Mouse (Mus musculus): ENCODE measurements around the gene Tcf19. TPM values are rescaled to one million over a fixed set of nuclear protein-coding genes. Genes with fewer than 3 reads are reported as not detected.
"Not testable (repeated sequence)": the region's sequence is repeated elsewhere in the genome, so short reads cannot be mapped to it uniquely, and the experiment has no call there.

The Tcf19 gene
- total RNA-seq, 2 experiments from 2014 or later, result 7.5 to 8.0 TPM

DNA sequence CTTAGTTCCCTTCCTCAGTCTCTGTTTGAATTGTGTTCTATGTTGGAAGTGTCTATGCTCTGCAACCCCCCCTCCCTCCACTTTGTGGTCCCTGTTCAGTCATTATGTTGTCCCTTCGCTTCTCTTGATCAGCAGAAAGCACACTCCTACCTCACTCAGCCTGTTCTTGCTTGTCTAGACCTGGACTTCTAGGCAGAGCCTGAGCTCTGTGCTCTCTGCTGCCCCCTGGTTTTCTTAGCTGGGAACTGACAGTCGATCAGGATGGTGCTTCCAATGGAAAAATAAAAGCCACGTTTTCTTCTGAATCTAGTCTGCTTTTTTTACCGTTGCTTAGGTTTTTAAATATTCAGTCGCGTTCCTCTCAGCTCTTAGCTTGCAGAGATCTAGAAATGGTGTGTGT is 17.7 kb upstream of the Tcf19 start:
- DNase-seq (ENCODE audit: low spot score in 2 of 2), result peak; percentile 85 to 86

DNA sequence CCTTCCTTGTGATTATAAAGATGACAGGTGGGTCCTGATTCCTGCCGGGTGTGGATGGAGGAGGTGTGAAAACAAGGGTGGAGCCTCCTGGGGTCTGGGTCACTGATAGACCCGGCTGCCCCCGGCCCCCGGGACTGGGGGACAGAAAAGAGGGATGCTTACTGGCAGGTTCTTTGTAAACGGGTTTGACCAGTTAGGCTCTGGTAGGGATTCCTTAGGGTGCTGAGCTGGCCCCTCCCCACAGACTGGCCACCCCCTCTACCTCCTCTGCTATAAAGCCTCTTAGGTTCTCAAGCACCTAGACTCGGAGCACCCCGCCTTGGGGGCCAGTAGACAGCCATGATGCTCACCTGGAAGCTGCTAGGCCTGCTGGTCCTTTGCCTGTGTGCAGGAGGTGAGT is 16.3 kb upstream of the Tcf19 start, which contains the start of gene Psors1c2:
Gene Psors1c2 (plus strand): TSS at position 301 of the 400 bp plus-strand sequence.
- no peak for DNase-seq (ENCODE audit: low spot score in 2 of 2)

DNA sequence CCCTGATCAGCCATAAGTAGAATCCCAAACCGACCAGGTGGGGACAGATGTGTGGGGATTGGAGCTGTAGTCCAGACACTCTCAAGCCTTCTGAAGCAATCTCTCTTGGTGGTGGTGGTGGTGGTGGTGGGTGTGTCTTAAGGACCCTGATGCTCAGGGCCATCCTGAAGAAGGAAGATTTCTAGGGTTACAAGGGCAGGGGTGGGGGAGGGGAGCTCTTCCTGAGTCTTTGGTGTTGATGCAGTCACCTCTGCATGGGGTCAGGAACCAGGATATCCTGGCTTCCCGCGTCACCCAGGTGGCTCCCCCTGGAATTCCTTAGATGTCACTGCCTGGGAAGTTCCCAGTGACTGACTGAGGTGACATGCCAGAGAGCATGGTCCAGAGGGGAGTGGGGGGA is 15.7 kb upstream of the Tcf19 start:
- no peak for DNase-seq (ENCODE audit: low spot score in 2 of 2)

DNA sequence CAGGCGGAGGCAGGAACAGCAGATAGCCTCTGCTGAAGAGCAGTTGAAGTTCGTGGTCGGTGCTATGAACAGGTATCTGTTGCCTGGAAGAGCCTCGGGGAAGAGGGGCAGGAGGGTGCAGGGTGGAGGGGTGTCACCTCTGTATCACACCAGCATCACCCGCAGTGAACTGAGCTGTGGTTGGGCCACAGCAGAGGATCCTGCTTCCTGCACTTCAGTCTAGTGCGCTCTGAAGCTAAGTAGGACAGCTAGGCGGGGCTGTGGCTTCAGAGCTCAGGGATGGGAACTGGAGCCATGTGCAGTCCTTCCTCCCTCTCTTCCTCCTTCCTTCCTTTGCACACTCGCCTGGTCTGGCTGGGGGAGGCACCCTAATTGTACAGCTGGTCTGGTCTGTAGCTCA is 10.0 kb upstream of the Tcf19 start:
- DNase-seq (ENCODE audit: low spot score in 2 of 2), result no peak

DNA sequence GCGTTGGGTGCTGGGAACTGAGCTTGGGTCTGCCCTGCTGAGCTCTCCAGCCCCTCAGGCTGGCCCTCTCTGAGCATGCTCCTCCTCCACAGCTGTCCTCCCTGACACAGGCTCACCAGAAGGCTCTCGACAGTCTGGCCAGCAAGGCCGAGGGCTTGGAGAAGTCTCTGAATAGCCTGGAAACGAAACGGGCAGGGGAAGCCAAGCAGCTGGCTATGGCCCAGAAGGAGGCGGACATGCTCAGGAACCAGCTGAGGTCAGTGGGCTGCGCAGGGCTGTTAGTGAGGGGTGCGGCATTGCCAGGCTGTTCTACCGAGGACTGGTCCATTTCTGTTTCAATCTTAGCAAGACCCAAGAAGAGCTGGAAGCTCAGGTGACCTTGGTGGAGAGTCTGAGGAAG is 7.7 kb upstream of the Tcf19 start:
- DNase-seq (ENCODE audit: low spot score in 2 of 2), result peak in 1 of 2 experiments; percentile 30

DNA sequence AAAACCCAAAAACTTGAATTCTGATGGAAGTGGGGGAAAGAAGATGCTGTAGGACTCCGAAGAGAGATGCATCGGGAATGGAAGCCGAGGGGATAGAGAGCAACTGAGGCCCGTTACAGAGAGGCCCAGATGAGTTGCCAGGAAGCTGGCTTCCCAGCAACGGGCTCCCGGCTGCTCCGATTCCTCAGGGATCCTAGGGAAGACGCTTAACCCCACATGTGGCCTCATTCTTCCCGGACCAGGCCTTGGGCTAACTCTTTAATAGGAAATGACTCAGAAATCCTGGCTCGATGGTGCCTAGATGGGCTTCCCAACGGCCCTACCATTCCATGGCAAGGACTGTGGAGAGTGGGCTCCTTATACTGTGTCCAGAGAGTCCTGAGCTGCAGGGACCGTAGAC is 902 bp upstream of the Tcf19 start:
- no peak for DNase-seq (ENCODE audit: low spot score in 2 of 2)

DNA sequence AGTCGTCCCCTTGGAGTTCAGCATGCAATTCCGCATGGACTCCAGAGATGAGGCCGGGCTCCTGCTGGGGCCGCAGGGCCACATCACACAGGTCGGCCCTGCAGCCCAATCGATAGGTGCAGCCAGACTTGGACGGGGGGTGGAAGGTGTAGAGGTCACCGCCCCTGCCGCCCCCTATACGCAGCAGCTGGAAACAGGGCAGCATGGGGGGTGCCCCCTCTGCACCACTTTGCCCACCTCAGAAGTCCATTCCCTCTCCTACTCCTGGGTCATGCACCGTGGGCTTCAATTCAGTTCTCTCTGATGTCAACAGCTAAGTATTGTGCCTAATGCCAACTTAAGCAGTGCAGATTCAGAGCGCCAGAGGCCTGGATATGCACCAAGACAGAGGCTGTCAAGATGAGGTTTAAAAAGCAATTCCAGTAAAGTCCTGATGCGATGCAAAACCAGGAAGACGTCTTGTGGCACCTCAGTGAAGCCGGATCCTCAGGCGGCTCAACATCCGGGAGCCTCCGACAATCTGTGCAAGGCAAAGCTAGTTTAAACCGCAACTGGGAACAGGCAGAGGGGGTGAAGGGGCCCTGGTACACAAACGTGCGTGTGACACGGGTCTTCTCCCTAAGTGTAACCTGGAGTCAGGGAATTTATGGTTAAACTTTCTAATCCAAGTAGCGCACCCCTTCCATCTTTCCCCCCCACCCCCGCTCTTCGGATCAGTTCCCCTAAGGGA is 548 bp downstream of the Tcf19 start:
- DNase-seq (ENCODE audit: low spot score in 2 of 2), result peak in 1 of 2 experiments; percentile 18

DNA sequence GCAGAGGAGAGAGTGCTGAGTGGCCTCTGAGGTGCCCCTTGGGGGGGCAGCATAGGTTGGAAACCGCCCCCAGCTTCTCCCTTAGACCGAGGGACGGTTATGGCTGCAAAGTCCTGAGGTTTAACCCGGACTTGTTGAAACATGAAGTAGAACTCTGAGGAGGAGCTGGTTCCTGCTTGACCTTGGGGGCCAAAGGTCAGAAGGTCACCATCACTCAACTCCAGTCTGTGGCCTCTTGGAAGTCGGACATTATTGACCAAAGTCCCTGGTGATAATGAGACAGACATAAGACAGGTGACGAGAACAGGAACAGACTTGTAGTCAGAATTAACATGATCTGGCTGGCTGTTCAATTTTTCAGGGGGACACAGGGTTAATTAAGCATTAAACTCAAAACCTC is 1.9 kb downstream of the Tcf19 start:
- no peak for DNase-seq (ENCODE audit: low spot score in 2 of 2)

DNA sequence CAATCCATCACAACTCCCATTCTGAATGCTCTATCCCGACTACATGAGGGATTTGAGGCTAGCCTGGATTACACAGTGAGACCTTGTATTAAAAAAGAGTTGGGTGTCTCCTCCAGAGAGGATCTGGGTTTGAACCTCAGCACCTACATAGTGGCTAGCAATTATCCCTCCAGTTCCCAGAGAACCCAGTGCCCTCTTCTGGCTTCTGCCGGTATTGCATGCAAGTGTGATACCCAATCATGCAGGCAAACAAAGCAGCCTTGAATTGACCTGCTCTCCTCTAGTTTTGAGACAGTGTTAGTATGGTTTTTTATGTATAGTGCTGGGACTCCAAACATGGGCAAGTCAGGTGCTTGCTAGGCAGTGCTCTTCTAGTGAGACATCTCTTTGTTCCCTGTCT is 2.7 kb downstream of the Tcf19 start:
- DNase-seq (ENCODE audit: low spot score in 2 of 2), result peak; percentile 75 to 80

DNA sequence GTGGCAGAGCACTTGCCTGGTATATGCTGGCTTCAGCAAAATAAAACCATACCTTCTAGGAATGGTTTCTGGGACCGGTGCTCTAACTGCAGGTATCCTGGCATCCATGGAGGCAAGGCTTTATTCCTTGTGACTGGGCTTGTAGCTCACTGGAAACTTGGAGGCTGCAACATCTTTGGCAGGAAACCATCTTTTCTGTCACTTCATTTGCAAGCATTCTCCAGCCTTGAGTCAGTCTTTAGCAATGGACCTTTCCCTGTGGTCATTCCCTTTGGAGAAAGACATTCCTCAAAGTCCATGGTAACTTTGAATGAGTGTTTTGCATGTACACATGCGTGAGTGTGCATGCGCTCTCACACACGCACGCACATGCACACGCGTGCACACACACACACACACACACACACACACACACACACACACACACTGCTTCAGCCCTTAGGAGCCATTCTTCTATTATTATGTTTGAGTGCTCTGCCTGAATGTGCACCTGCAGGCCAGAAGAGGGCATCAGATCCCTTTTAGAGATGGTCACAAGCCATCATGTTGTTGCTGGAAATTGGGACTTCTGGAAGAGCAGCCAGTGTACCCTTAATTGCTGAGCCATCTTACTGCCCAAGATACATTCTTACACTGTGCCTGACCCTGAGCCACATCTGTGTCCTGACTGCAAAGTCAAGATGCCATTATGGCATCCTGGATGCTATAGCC is 3.6 kb downstream of the Tcf19 start:
- DNase-seq (ENCODE audit: low spot score in 2 of 2), result no peak

DNA sequence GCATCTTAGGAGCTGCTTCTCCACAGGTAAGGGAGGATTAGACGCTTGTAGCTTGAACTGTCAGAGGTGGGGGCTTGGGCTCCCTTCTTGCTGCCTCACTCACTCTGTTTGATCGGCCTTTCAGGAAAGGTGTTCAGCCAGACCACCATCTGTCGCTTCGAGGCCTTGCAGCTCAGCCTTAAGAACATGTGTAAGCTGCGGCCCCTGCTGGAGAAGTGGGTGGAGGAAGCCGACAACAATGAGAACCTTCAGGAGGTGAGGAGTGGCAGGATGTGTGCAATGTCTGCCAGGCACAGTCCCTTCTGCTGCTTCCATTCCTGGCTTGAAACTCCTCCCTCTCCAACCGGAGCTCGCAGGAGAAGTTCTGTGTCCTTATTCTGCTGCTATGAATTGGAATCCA is 7.3 kb downstream of the Tcf19 start:
- DNase-seq (ENCODE audit: low spot score in 2 of 2), result no peak

DNA sequence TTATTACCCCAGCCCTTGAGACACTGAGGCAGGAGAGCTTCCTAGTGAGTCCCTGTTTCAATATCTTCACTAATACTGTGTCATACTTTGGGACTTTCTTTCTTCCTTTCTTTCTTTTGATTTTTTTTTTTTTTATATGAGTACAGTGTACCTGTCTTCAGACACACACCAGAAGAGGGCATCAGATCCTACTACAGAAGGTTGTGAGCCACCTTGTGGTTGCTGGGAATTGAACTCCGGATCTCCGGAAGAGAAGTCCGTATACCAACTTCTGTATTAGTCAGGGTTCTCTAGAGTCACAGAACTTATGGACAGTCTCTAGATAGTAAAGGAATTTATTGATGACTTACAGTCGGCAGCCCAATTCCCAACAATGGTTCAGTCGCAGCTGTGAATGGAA is 8.3 kb downstream of the Tcf19 start:
- DNase-seq (ENCODE audit: low spot score in 2 of 2), result not testable (repeated sequence)

DNA sequence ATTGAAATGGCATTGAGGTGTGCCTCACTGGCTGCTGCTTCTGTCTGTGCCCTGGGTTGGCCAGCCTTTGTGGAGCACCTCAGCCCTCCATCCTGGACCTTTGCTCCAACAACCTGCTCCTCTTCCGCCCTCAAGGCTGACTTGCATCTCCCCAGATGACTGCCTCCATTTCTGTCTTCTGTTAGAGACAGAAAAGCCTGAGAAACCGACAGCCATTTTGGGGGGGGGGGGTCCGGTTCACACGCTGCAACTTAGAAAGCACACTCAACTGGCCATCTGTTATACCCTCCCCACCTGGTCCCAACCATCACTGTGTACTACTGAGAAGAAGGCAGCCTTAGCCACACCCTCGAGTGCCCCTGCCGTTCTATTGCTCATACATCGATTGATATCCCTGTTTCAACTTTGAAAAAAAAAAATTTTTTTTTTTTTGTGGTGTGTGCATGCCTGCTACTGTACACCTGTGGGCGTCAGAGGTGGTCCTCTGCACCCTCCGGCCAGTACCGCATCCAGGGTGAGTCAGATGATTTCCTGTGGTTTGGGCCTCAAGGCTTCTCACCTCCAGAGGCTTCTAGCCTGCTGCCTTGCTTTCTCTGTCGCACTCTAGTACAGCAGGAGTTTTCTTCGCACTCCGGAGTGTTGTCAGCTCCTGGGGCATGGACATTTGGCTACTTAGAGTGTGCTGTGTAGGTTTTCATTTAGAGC is 8.9 kb downstream of the Tcf19 start:
- DNase-seq (ENCODE audit: low spot score in 2 of 2), result no peak

DNA sequence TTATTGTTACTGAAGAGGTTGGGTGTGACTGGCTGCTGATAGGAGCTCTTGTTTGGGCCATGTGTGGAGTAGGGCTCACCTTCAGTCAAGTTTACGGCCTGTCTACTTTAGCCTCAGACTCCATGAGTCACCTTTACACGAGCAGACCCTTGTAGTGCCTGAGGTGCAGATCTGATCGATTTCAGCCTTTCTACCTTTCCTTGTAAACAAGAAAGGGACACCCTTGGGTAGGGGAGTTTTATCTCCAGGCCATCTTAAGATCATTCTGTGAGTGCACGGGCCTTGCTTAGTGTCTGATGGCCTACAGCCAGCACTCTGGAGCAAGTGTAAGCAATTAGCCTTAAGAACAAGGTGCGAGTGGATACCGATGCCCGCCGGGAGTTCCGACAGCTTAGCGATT is 9.7 kb downstream of the Tcf19 start:
- DNase-seq (ENCODE audit: low spot score in 2 of 2), result no peak

DNA sequence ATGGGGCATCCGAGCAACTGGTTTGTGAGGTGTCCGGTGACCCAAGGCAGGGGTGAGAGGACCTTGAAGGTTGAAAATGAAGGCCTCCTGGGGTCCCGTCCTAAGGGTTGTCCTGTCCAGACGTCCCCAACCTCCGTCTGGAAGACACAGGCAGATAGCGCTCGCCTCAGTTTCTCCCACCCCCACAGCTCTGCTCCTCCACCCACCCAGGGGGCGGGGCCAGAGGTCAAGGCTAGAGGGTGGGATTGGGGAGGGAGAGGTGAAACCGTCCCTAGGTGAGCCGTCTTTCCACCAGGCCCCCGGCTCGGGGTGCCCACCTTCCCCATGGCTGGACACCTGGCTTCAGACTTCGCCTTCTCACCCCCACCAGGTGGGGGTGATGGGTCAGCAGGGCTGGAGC is 10.8 kb downstream of the Tcf19 start, which contains the start of gene Pou5f1:
Gene Pou5f1 (plus strand): TSS at position 243 of the 400 bp plus-strand sequence.
- no peak for DNase-seq (ENCODE audit: low spot score in 2 of 2)

DNA sequence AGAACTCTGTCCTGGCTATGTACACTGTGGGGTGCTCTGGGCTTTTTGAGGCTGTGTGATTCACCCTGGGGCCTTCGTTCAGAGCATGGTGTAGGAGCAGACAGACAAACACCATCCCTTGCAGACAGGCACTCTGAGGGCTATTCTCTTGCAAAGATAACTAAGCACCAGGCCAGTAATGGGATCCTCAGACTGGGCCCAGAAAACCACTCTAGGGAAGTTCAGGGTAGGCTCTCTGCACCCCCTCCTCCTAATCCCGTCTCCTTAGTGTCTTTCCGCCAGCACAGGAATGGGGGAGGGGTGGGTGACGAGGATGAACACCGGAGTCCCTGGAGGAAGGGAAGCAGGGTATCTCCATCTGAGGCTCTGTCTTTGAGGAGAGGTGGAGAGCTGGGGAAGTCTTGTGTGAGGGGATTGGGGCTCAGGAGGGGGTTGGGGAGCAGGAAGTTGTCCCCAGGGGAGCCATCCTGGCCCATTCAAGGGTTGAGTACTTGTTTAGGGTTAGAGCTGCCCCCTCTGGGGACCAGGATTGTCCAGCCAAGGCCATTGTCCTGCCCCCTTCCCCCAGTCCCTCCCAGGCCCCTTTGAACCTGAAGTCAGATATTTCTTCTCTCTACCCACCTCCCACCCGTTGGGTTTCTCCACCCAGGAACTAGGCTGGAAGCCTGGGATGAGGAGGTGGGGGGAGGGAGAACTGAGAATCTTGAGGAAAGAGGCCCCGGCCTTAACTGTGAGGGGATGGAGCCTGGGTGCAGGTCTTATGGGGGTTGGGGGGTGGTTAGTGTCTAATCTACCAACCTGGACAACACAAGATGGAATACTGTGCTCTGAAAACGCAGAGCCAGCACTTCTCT is 11.8 kb downstream of the Tcf19 start:
- no peak for DNase-seq (ENCODE audit: low spot score in 2 of 2)

DNA sequence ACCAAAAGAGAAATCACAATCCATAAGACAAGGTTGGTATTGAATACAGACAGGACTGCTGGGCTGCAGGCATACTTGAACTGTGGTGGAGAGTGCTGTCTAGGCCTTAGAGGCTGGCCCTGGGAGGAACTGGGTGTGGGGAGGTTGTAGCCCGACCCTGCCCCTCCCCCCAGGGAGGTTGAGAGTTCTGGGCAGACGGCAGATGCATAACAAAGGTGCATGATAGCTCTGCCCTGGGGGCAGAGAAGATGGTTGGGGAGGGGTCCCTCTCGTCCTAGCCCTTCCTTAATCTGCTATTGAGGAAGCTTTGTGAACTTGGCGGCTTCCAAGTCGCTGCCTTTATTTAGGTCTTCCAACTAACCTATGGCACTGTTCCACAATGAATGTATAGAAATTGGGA is 12.8 kb downstream of the Tcf19 start:
- DNase-seq (ENCODE audit: low spot score in 2 of 2), result no peak

DNA sequence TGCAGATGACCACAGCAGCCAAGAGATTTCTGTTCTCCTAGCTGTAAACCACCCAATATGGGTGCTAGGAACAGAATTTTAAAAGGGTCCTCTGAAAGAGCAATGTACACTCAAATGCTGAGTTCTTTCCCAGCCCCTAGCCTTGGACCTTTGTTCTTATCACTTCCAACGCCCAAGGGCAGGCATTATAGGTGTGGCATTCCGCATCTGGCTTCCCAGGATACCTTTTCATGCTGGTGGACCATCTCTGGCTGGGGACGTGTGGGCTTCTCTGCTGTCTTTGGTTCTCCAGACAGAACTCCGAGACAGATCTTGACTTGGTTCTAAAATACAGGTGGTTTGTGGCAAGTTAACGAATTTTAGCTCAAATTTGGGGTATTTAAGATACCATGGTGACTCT is 13.9 kb downstream of the Tcf19 start:
- DNase-seq (ENCODE audit: low spot score in 2 of 2), result no peak

DNA sequence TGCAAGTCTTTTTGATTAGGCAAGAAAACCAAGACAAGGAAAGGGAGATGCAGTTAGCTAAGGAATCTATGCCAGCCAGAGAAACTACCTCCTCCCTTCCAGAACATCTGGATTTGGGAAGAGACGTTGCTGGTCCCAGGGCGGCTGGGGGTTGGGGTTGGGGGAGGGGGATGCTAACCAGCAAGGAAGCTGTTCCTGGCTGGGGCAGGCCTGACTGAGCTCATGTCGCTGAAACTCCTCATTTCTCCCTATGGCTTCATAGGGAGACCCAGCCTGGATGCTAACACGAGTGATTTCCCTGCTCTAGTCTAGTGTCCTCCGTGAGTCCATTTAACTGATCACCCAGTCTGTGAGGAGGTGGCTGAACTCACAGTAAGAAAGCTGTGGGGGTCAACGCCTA is 14.4 kb downstream of the Tcf19 start:
- DNase-seq (ENCODE audit: low spot score in 2 of 2), result no peak

DNA sequence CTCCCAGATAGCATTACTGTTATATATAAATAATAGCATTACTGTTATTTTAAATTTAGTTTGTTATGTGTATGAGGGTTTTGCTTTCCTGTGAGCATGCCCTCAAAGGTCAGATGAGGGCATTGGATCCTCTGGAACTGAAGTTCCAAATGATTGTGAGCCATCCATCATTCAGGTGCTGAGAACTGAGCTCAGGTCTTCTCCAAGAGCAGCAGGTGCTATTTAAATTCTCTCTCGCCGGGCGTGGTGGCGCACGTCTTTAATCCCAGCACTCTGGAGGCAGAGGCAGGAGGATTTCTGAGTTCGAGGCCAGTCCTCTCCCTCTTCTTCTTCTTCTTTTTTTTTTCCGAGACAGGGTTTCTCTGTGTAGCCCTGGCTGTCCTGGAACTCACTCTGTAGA is 19.5 kb downstream of the Tcf19 start:
- no peak for DNase-seq (ENCODE audit: low spot score in 2 of 2)

DNA sequence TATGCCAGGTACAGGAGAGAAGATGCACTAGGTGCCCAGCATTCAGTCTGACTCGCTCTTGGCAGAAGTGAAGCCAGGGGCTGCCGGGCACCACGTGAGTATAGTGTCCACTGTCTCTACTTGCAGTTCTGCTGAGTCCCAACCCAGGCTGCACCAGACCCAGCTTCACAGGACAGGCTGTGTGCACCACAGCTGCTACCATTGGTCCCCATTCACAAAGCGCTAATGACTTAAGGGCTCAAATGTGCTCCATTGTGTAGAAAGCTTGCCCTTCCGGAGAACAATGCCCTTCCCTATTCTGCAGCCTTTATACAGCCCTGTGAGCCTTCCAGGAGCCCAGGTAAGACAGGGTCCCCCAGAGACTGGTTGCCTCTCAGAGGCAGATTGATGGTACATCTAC is 26.3 kb downstream of the Tcf19 start:
- no peak for DNase-seq (ENCODE audit: low spot score in 2 of 2)
